Mouse (Mus musculus): Measurements from ENCODE around the gene Itgb1bp1.

Itgb1bp1 gene

DNA sequence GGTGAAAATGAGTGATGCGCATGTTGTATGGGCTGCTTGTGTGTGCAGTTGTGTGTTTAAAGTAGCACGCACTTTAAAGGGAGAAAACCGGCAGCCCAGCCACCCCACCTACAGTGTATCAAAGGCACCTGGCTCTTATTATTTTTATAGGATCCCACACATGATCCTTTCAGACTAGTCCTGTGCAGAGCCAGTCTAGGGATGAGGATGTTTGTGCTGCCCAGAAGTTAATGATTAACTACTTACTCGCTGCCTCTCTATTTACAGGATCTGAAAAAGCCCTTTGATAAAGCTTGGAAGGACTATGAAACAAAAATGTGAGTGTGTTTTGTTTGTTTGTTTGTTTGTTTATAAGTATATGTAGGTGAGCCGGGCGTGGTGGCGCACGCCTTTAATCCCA, 85.5 kb downstream of the Itgb1bp1 start:
- no peak for DNase-seq (ENCODE audit: low spot score)

DNA sequence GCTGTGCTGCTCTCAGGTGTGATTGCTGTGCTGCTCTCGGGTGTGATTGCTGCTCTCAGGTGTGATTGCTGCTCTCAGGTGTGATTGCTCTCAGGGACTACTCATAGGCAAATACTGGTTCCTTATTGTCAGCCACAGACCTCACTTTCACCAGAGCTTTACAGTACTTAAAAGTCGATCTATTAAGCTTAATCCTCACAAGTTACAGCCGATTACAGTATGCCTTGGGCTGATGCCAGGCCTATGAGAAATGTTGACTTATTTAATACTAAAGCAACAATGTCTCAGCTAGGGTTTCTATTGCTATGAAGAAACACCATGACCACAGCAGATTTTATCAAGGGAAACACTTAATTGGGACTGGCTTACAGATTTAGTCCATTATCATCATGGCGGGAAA, 89.7 kb downstream of the Itgb1bp1 start:
- no peak for DNase-seq (ENCODE audit: low spot score)

DNA sequence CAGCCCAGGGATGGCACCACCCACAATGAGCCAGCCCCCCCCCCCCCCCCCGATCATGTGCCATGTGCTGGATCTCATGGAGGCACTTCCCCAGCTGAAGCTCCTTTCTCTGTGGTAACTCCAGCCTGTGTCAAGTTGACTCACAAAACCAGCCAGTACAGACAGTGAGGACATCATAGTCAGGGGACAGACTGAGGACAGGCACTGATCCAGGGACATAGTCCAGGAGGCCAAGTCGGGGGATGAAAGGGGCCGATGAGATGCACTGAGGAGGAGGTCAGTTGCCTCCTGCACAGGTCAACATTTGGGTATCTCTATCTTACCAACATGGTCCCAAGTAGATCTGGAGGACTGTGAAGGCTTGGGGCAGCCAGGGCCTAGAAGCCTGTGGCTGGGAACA, 90.6 kb downstream of the Itgb1bp1 start:
- no peak for DNase-seq (ENCODE audit: low spot score)

DNA sequence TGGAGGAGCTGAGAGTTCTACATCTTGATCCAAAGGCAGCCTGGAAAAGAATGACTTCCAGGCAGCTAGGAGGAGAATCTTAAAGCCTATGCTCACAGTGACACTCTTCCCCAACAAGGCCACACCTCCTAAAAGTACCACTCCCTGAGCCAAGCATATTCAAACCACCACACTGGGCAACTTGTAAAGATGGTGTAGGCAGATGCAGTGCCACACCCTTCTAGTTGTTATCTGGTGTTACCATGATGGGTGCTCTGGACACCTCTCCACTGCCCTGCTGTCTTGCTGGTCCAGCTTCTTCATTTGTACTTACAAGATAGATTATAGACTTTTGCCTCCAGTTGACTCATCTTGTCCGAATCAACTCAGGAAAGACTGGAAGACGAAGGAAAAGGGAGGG, 94.5 kb downstream of the Itgb1bp1 start:
- DNase-seq (ENCODE audit: low spot score) = no peak
